ENCODE assay signal across 11 mouse cellular contexts in the genomic region with DNA sequence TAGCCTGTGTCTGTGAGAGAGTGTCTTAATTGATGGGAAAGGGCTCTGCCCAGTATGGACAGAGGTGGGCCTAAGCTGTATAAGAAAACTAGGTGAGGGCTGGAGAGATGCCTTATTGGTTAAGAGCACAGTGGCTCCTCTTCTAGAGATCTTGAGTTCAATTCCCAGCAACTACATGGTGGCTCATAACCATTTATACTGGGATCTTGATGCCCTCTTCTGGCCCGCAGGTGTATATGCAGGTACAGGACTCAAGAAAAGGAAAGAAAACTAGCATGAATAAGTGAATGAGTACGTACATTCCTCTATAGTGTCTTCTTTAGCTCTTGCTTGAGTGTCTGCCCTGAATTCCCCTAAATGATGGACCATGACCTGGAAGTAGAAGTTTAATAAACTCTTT. TPM values are rescaled to one million over a fixed set of nuclear protein-coding genes. Genes with fewer than 3 reads are reported as not detected.
A peak's percentile ranks its signal among the peaks of the same experiment; 100 is the strongest.
DNase-seq lines count a peak whose midpoint lies in the region; ATAC-seq and TF ChIP-seq lines count a peak whose summit lies in the region.
"Had no signal": no experiment of that assay in that cellular context is flagged by ENCODE, and none has a peak within 500 bp of the region (broad histone marks: within the 10 kb centered on the region; RNA-seq: fewer than 3 reads in every experiment).

No protein-coding gene starts in this region.

- TF ChIP-seq CTCF in intestine, postnatal 0 days (IDR thresholded peaks at IDR 0.05; ENCODE audit: low read depth) = peak; percentile 66

- no peak overlapping the region for H3K9ac ChIP-seq in intestine, postnatal 0 days (ENCODE audit: low read depth, low read length)
- no peak overlapping the region for H3K9ac ChIP-seq in intestine, embryonic 15.5 days
- H3K9ac ChIP-seq: embryonic facial prominence, embryonic 12.5 days; heart, embryonic 12.5 days; lung, embryonic 15.5 days had no signal

- no peak overlapping the region for H3K4me3 ChIP-seq in intestine, postnatal 0 days (ENCODE audit: low read depth, low read length)
- H3K4me3 ChIP-seq in intestine, embryonic 15.5 days (replicated peaks) = no peak overlapping the region
- H3K4me3 ChIP-seq: embryonic facial prominence, embryonic 12.5 days; heart, embryonic 12.5 days; lung, embryonic 15.5 days had no signal

- peaks cover 38% of the 10 kb centered on the region for H3K36me3 ChIP-seq in intestine, postnatal 0 days (ENCODE audit: control insufficient read depth, insufficient read depth)
- peaks cover 14% of the 10 kb centered on the region; the same call in 1 of the 2 replicates for H3K36me3 ChIP-seq in intestine, embryonic 15.5 days

- no peak for ATAC-seq in intestine, postnatal 0 days
- ATAC-seq in intestine, embryonic 15.5 days = no peak

- DNase-seq in 3T3-L1 (ENCODE audit: low read depth, low spot score) = peak; percentile 47
- DNase-seq in ES-CJ7 (ENCODE audit: low read depth, low spot score) = peak; percentile 74
- peak; percentile 60 for DNase-seq in induced T-regulatory cell, adult 2 months (ENCODE audit: low read depth)
- no peak for DNase-seq in right cerebral cortex, postnatal 4 days
- DNase-seq in gastrocnemius, postnatal 14 days = no peak
- DNase-seq in kidney, adult 8-10 months = no peak

- H3K27ac ChIP-seq in intestine, postnatal 0 days (ENCODE audit: low read depth, low read length) = no peak overlapping the region
- H3K27ac ChIP-seq in intestine, embryonic 15.5 days = no peak overlapping the region
- H3K27ac ChIP-seq: embryonic facial prominence, embryonic 12.5 days; lung, embryonic 15.5 days had no signal

- H3K4me2 ChIP-seq in intestine, postnatal 0 days (replicated peaks; ENCODE audit: low read depth) = no peak overlapping the region
- no peak overlapping the region for H3K4me2 ChIP-seq in intestine, embryonic 15.5 days (replicated peaks)
- H3K4me2 ChIP-seq: embryonic facial prominence, embryonic 12.5 days; heart, embryonic 12.5 days; lung, embryonic 15.5 days had no signal

- WGBS in intestine, postnatal 0 days = 86% methylated on average over 2 of the region's 2 CpGs
- 82% methylated on average over 2 of the region's 2 CpGs for WGBS in intestine, embryonic 15.5 days

- H3K9me3 ChIP-seq in intestine, postnatal 0 days (ENCODE audit: control insufficient read depth) = no peaks in the 10 kb centered on the region
- H3K9me3 ChIP-seq in intestine, embryonic 15.5 days = no peaks in the 10 kb centered on the region
- H3K9me3 ChIP-seq: embryonic facial prominence, embryonic 12.5 days; lung, embryonic 15.5 days had no signal

- intact Hi-C loops in gastrocnemius, postnatal 14 days (cut with DNase I; ENCODE audit: low total_unique reads) = loop anchor here (5.0 kb wide), 1 partner anchor 131 kb away; no protein-coding TSS in a partner anchor

- H3K27me3 ChIP-seq in intestine, postnatal 0 days (replicated peaks; ENCODE audit: control insufficient read depth, insufficient read depth, low read length) = no peaks in the 10 kb centered on the region
- H3K27me3 ChIP-seq in intestine, embryonic 15.5 days (replicated peaks) = no peaks in the 10 kb centered on the region
- H3K27me3 ChIP-seq: embryonic facial prominence, embryonic 12.5 days; heart, embryonic 12.5 days; lung, embryonic 15.5 days had no signal

- H3K4me1 ChIP-seq in intestine, postnatal 0 days (replicated peaks; ENCODE audit: control insufficient read depth, insufficient read depth, low read length) = no peaks in the 10 kb centered on the region
- H3K4me1 ChIP-seq in intestine, embryonic 15.5 days (replicated peaks) = no peaks in the 10 kb centered on the region
- H3K4me1 ChIP-seq: embryonic facial prominence, embryonic 12.5 days; heart, embryonic 12.5 days; lung, embryonic 15.5 days had no signal

RNA-seq across cellular contexts. Expression of gene Pcbp1, which starts 15.5 kb away (rescaled TPM):
- 326 and 327 TPM in 2 replicates for polyA plus RNA-seq in intestine, postnatal 0 days (2015; fragmentation: Nextera tagmentation; extraction: Ambion mirVana)
- polyA plus RNA-seq in intestine, embryonic 15.5 days (2015; fragmentation: Nextera tagmentation; extraction: Ambion mirVana) = 508 and 561 TPM in 2 replicates
- total RNA-seq in gastrocnemius, postnatal 14 days (2021) = 100 to 1,000 TPM; 128 to 164 TPM

Comparison
In these comparisons a context has a peak if more than half of its experiments do, and no peak if none do; other contexts are left out.
1. DNase-seq: peak in 3T3-L1 (single experiment), ES-CJ7 (single experiment) and induced T-regulatory cell, adult 2 months (single experiment); none in right cerebral cortex, postnatal 4 days (single experiment), gastrocnemius, postnatal 14 days (single experiment) and kidney, adult 8-10 months (0 of 2).